Mouse (Mus musculus) neural tube, embryonic 13.5 days (tissue): ENCODE measurements at regions not wholly inside any gene's neighbourhood (a gene's known extent, or its start where the extent isn't known, plus 50 kb on each side); places are given as distances from the start of the nearest gene placed in this dataset.

ENCODE experiments used
- ATAC-seq: fragments of 200-750 bp; cut with Nextera tagmentation; 2 replicates; pipeline ENCODE4 v1.8.0; 2017; ENCODE audit warnings: low read depth, mild to moderate bottlenecking, moderate TSS enrichment, moderate library complexity
- H3K27ac ChIP-seq: fragments of 300-500 bp; sonication (generic); replicated peaks from 2 replicates; pipeline ENCODE4 v1.5.1; 2015; ENCODE audit warnings: moderate library complexity, mild to moderate bottlenecking, inconsistent platforms
- H3K27me3 ChIP-seq: fragments of 300-500 bp; sonication (generic); 2 replicates; pipeline ENCODE4 v1.6.1; 2015; ENCODE audit warnings: mild to moderate bottlenecking, inconsistent platforms
- H3K36me3 ChIP-seq: fragments of 300-500 bp; sonication (generic); 2 replicates; pipeline ENCODE4 v1.6.1; 2015; ENCODE audit warnings: mild to moderate bottlenecking, inconsistent platforms
- H3K4me1 ChIP-seq: fragments of 300-500 bp; sonication (generic); replicated peaks from 2 replicates; pipeline ENCODE4 v1.6.1; 2015; ENCODE audit warnings: inconsistent platforms
- H3K4me2 ChIP-seq: fragments of 300-500 bp; sonication (generic); 2 replicates; pipeline ENCODE4 v1.6.1; 2015; ENCODE audit warnings: inconsistent platforms, mild to moderate bottlenecking, moderate library complexity
- H3K4me3 ChIP-seq: fragments of 300-500 bp; sonication (generic); 2 replicates; pipeline ENCODE4 v1.5.1; 2015; ENCODE audit warnings: mild to moderate bottlenecking, inconsistent platforms
- H3K9ac ChIP-seq: fragments of 300-500 bp; sonication (generic); 2 replicates; pipeline ENCODE4 v1.6.1; 2015; ENCODE audit warnings: moderate library complexity, mild to moderate bottlenecking, inconsistent platforms
- H3K9me3 ChIP-seq: fragments of 300-500 bp; sonication (generic); 2 replicates; pipeline ENCODE4 v1.6.1; 2016; ENCODE audit warnings: inconsistent platforms
- WGBS: fragments of 180-500 bp; shearing (Covaris S2); methylation state at CpG from one replicate; pipeline ENCODE4 v1.1.7; 2015; 5-methylcytosine and 5-hydroxymethylcytosine counted together

DNA sequence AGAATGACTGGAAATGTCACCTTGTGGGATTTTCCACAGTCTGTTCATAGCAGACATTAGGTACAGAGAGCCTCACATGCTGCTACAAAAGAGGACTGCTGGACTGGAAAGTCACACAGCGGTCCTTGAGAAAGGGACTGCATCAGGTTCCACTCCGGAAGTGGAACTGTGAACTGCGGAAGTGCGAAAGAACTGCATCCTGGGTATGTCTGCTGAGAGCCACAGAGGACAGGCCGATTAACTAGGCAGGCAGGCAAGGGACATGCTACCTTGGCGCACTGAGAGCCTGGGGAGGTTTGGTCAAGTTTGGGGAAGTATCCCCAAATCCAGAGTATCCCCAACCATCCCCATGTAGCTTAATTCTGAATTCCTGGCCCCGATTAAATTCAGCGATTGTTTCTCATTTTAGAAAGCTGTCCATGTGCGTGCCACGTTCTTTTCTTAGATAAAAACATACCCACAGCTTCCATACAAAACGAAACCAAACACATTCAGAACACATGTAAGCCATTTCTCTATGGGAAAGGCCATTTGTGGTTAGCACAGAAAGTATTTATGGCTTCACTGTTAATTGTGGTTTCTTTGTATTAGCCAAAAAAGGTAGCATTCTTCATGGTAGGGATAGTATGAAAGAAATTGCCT lies 552.2 kb downstream of the Plcl1 start:
- Histone ChIP-seq H3K4me2 (no peak overlapping the region), H3K9ac (no peak overlapping the region), H3K9me3 (no peaks in the 10 kb centered on the region), H3K36me3 (no peaks in the 10 kb centered on the region), H3K27me3 (0 out of 2 replicates have a peak, but pooled peaks cover 4% of the 10 kb centered on the region), H3K27ac (no peak overlapping the region), H3K4me3 (no peak overlapping the region), H3K4me1 (no peaks in the 10 kb centered on the region)
- ATAC-seq, result no peak
- 84% methylated on average over 11 of the region's 11 CpGs for WGBS

- Histone ChIP-seq H3K9ac (no peak overlapping the region), H3K27me3 (0 out of 2 replicates have a peak, but pooled peaks cover 4% of the 10 kb centered on the region), H3K36me3 (no peaks in the 10 kb centered on the region), H3K9me3 (no peaks in the 10 kb centered on the region), H3K4me3 (no peak overlapping the region), H3K4me2 (no peak overlapping the region), H3K4me1 (no peaks in the 10 kb centered on the region), H3K27ac (no peak overlapping the region)
- WGBS, result 16% methylated on average over 6 of the region's 6 CpGs
- ATAC-seq, result peak; percentile 74
Measured at GRCm38 (mm10) chr1:55960291-55960690, 554.6 kb downstream of the Plcl1 start.

- Histone ChIP-seq H3K9ac (no peak overlapping the region), H3K9me3 (no peaks in the 10 kb centered on the region), H3K27ac (no peak overlapping the region), H3K4me3 (no peak overlapping the region), H3K4me1 (no peaks in the 10 kb centered on the region), H3K27me3 (no peaks in the 10 kb centered on the region), H3K4me2 (no peak overlapping the region), H3K36me3 (no peaks in the 10 kb centered on the region)
- no peak for ATAC-seq
- 86% methylated on average over 5 of the region's 5 CpGs for WGBS
Measured at GRCm38 (mm10) chr1:55963867-55964266, 558.1 kb downstream of the Plcl1 start.

GRCm38 (mm10) chr1:55966273-55966672 lies 560.6 kb downstream of the Plcl1 start:
- H3K9ac ChIP-seq, result no peak overlapping the region
- H3K4me2 ChIP-seq, result no peak overlapping the region
- H3K36me3 ChIP-seq, result no peaks in the 10 kb centered on the region
- no peak overlapping the region for H3K4me3 ChIP-seq
- no peak overlapping the region for H3K27ac ChIP-seq
- ATAC-seq, result no peak
- H3K9me3 ChIP-seq, result no peaks in the 10 kb centered on the region
- 91% methylated on average over 2 of the region's 2 CpGs for WGBS
- H3K27me3 ChIP-seq, result no peaks in the 10 kb centered on the region
- no peaks in the 10 kb centered on the region for H3K4me1 ChIP-seq

- Histone ChIP-seq H3K4me3 (no peak overlapping the region), H3K4me2 (no peak overlapping the region), H3K27me3 (no peaks in the 10 kb centered on the region), H3K27ac (no peak overlapping the region), H3K36me3 (no peaks in the 10 kb centered on the region), H3K4me1 (no peaks in the 10 kb centered on the region), H3K9me3 (no peaks in the 10 kb centered on the region), H3K9ac (no peak overlapping the region)
- ATAC-seq, result no peak
- WGBS, result 92% methylated on average over 7 of the region's 7 CpGs
Measured at GRCm38 (mm10) chr1:55967869-55968268, 562.1 kb downstream of the Plcl1 start.

DNA sequence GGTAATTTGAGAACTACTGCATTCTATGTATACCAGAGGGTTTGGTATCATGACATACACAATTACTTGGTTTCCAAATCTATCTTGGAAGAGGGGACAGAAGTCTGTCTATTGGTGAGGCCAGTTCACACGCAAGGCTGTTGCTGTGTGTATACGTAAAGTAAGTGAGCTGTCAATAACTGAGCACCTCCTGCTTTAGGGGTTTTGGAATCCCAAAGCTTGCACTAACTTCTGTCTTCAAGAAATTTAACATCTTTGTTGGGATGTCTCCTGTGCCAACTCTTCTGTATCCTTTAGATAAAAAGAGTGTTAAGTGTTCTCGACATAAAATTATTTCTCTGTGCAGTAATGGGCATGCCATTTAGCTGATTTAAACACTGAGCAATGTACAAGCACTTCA lies 572.1 kb downstream of the Plcl1 start:
- Histone ChIP-seq H3K27me3 (no peaks in the 10 kb centered on the region), H3K4me3 (no peak overlapping the region), H3K9ac (no peak overlapping the region), H3K27ac (no peak overlapping the region), H3K9me3 (no peaks in the 10 kb centered on the region), H3K36me3 (no peaks in the 10 kb centered on the region), H3K4me1 (no peaks in the 10 kb centered on the region), H3K4me2 (no peak overlapping the region)
- ATAC-seq, result no peak
- WGBS, result 88% methylated on average over 3 of the region's 3 CpGs

- Histone ChIP-seq H3K4me2 (no peak overlapping the region), H3K36me3 (no peaks in the 10 kb centered on the region), H3K4me1 (no peaks in the 10 kb centered on the region), H3K27ac (no peak overlapping the region), H3K9ac (no peak overlapping the region), H3K9me3 (no peaks in the 10 kb centered on the region), H3K27me3 (no peaks in the 10 kb centered on the region), H3K4me3 (no peak overlapping the region)
- ATAC-seq, result no peak
- 80% methylated on average over 5 of the region's 5 CpGs for WGBS
Measured at GRCm38 (mm10) chr1:55983522-55984066, 577.9 kb downstream of the Plcl1 start.

- no peak overlapping the region for H3K4me3 ChIP-seq
- no peaks in the 10 kb centered on the region for H3K36me3 ChIP-seq
- ATAC-seq, result no peak
- no peak overlapping the region for H3K4me2 ChIP-seq
- WGBS, result 88% methylated on average over 6 of the region's 6 CpGs
- H3K27ac ChIP-seq, result no peak overlapping the region
- H3K9me3 ChIP-seq, result no peaks in the 10 kb centered on the region
- H3K27me3 ChIP-seq, result no peaks in the 10 kb centered on the region
- no peaks in the 10 kb centered on the region for H3K4me1 ChIP-seq
- no peak overlapping the region for H3K9ac ChIP-seq
Measured at GRCm38 (mm10) chr1:55997074-55997473, 591.4 kb downstream of the Plcl1 start.
